Mouse (Mus musculus) liver, postnatal 0 days (tissue): ENCODE data around the gene Napepld. TPM values are rescaled to one million over a fixed set of nuclear protein-coding genes. Genes with fewer than 3 reads are reported as not detected.
"Not testable (repeated sequence)": the region's sequence is repeated elsewhere in the genome, so short reads cannot be mapped to it uniquely, and the experiment has no call there.

Experiments used
- ATAC-seq: fragments of 200-750 bp; cut with Nextera tagmentation; 2 replicates; pipeline ENCODE4 v1.8.0; 2017; ENCODE audit warnings: mild to moderate bottlenecking, moderate library complexity
- DNase-seq: peaks from one replicate; pipeline ENCODE4 v3.0.0-alpha.2; 2016
- H3K27ac ChIP-seq: fragments of 300-500 bp; sonication (generic); 2 replicates; pipeline ENCODE4 v1.5.1; 2014; ENCODE audit warnings: antibody characterized with exemption, moderate library complexity, mild to moderate bottlenecking, low read depth
- H3K27me3 ChIP-seq: fragments of 300-500 bp; sonication (generic); 2 replicates; pipeline ENCODE4 v1.6.1; 2014; ENCODE audit warnings: low read length, control low read depth, mixed read lengths; ENCODE audit not compliant: insufficient read depth
- H3K36me3 ChIP-seq: fragments of 300-500 bp; sonication (generic); replicated peaks from 2 replicates; pipeline ENCODE4 v1.6.1; 2014; ENCODE audit warnings: mild to moderate bottlenecking, control low read depth, low read length, moderate library complexity, mixed read lengths; ENCODE audit not compliant: insufficient read depth
- H3K4me1 ChIP-seq: fragments of 300-500 bp; sonication (generic); 2 replicates; pipeline ENCODE4 v1.6.1; 2014; ENCODE audit warnings: antibody characterized with exemption, mild to moderate bottlenecking, control low read depth; ENCODE audit not compliant: insufficient read depth
- H3K4me2 ChIP-seq: fragments of 300-500 bp; sonication (generic); 2 replicates; pipeline ENCODE4 v1.6.1; 2014; ENCODE audit warnings: low read depth, mild to moderate bottlenecking, low read length, moderate library complexity, mixed read lengths
- H3K4me3 ChIP-seq: fragments of 300-500 bp; sonication (generic); 2 replicates; pipeline ENCODE4 v1.5.1; 2014; ENCODE audit warnings: low read depth, low read length
- H3K9ac ChIP-seq: fragments of 300-500 bp; sonication (generic); replicated peaks from 2 replicates; pipeline ENCODE4 v1.6.1; 2014; ENCODE audit warnings: mild to moderate bottlenecking, moderate library complexity
- H3K9me3 ChIP-seq: fragments of 300-500 bp; sonication (generic); 2 replicates; pipeline ENCODE4 v1.6.1; 2016; ENCODE audit warnings: mild to moderate bottlenecking, control low read depth, low read length, mixed read lengths
- CTCF ChIP-seq: sonication (generic); IDR thresholded peaks from 2 replicates; pipeline ENCODE4 v1.5.1; 2016; ENCODE audit warnings: antibody characterized with exemption, low read depth
- EP300 ChIP-seq: IDR thresholded peaks from 2 replicates; pipeline ENCODE4 v1.6.1; 2016; ENCODE audit warnings: antibody characterized with exemption, low read depth, mild to moderate bottlenecking
- WGBS: fragments of 180-500 bp; shearing (Covaris S2); extraction: QIAGEN DNeasy Blood & Tissue Kit; methylation state at CpG from one replicate; pipeline ENCODE4 v1.1.7; 2014; ENCODE audit not compliant: insufficient replicate concordance; 5-methylcytosine and 5-hydroxymethylcytosine counted together
- polyA plus RNA-seq: library from polyadenylated mRNA; unstranded; fragments of >200 nt; fragmentation: Nextera tagmentation; extraction: Ambion mirVana; gene quantifications from 2 replicates; pipeline ENCODE4 v1.2.1, GENCODE M21; 2015

The Napepld gene
- polyA plus RNA-seq, 1 experiment from 2014 or later = 0.53 TPM

GRCm38 (mm10) chr5:21712127-21712715 is 11.0 kb upstream of the Napepld start:
- no peak overlapping the region for H3K27ac ChIP-seq
- H3K4me2 ChIP-seq = no peak overlapping the region
- WGBS = 69% methylated on average over 13 of the region's 13 CpGs
- no peaks in the 10 kb centered on the region for H3K4me1 ChIP-seq
- H3K27me3 ChIP-seq = no peaks in the 10 kb centered on the region
- TF ChIP-seq EP300 (no peak), CTCF (no peak)
- H3K36me3 ChIP-seq = no peaks in the 10 kb centered on the region
- ATAC-seq (no peak), DNase-seq (no peak)
- H3K9ac ChIP-seq = no peak overlapping the region
- no peak overlapping the region for H3K4me3 ChIP-seq
- H3K9me3 ChIP-seq = no peaks in the 10 kb centered on the region

GRCm38 (mm10) chr5:21708011-21708410 is 6.8 kb upstream of the Napepld start:
- H3K27ac ChIP-seq, H3K4me3 ChIP-seq, H3K36me3 ChIP-seq, H3K4me1 ChIP-seq, ATAC-seq, H3K9ac ChIP-seq, H3K27me3 ChIP-seq, H3K4me2 ChIP-seq, DNase-seq, H3K9me3 ChIP-seq: not testable (repeated sequence)
- 78% methylated on average over 8 of the region's 8 CpGs for WGBS

- Histone ChIP-seq H3K4me2 (no peak overlapping the region), H3K9me3 (no peaks in the 10 kb centered on the region; the same call in 1 of the 2 replicates), H3K27me3 (no peaks in the 10 kb centered on the region), H3K4me3 (no peak overlapping the region), H3K4me1 (peaks cover 5% of the 10 kb centered on the region; the same call in 1 of the 2 replicates), H3K9ac (no peak overlapping the region), H3K36me3 (no peaks in the 10 kb centered on the region), H3K27ac (no peak overlapping the region)
- ATAC-seq (no peak), DNase-seq (no peak)
- 93% methylated on average over 4 of the region's 4 CpGs for WGBS
- no peak for TF ChIP-seq EP300
- TF ChIP-seq CTCF = no peak
These were observed 5.3 kb upstream of the Napepld start for GRCm38 (mm10) chr5:21706546-21706945.

- DNase-seq (no peak), ATAC-seq (no peak)
- no peaks in the 10 kb centered on the region for H3K27me3 ChIP-seq
- no peak overlapping the region for H3K4me2 ChIP-seq
- peaks cover 10% of the 10 kb centered on the region for H3K4me1 ChIP-seq
- no peak overlapping the region for H3K4me3 ChIP-seq
- TF ChIP-seq CTCF (no peak), EP300 (no peak)
- no peak overlapping the region for H3K9ac ChIP-seq
- no peaks in the 10 kb centered on the region; the same call in 1 of the 2 replicates for H3K9me3 ChIP-seq
- H3K36me3 ChIP-seq = no peaks in the 10 kb centered on the region
- H3K27ac ChIP-seq = no peak overlapping the region
- 62% methylated on average over 3 of the region's 3 CpGs for WGBS
These were observed 2.5 kb upstream of the Napepld start for GRCm38 (mm10) chr5:21703708-21704107.

- WGBS = 60% methylated on average over 6 of the region's 6 CpGs
- no peak for DNase-seq
- Histone ChIP-seq H3K27ac (peak overlapping the region; percentile 60; the same call in 1 of the 2 replicates), H3K27me3 (no peaks in the 10 kb centered on the region), H3K36me3 (no peaks in the 10 kb centered on the region), H3K9ac (no peak overlapping the region), H3K4me1 (peaks cover 10% of the 10 kb centered on the region), H3K4me2 (no peak overlapping the region), H3K9me3 (no peaks in the 10 kb centered on the region; the same call in 1 of the 2 replicates), H3K4me3 (no peak overlapping the region)
- TF ChIP-seq EP300 (no peak), CTCF (no peak)
- no peak for ATAC-seq
These were observed 1.8 kb upstream of the Napepld start for GRCm38 (mm10) chr5:21702873-21703475.

- Histone ChIP-seq H3K36me3 (no peaks in the 10 kb centered on the region), H3K4me2 (peak overlapping the region; percentile 99), H3K27ac (peak overlapping the region; percentile 95), H3K9ac (peak overlapping the region; percentile 76), H3K4me1 (peaks cover 10% of the 10 kb centered on the region), H3K4me3 (peak overlapping the region; percentile 62), H3K27me3 (no peaks in the 10 kb centered on the region), H3K9me3 (no peaks in the 10 kb centered on the region; the same call in 1 of the 2 replicates)
- DNase-seq (no peak), ATAC-seq (no peak)
- 49% methylated on average over 2 of the region's 2 CpGs for WGBS
- TF ChIP-seq EP300 = no peak
- no peak for TF ChIP-seq CTCF
These were observed 791 bp upstream of the Napepld start for GRCm38 (mm10) chr5:21702009-21702364.
